Mouse (Mus musculus): ENCODE measurements around the gene Ppp1r26. TPM values are rescaled to one million over a fixed set of nuclear protein-coding genes. Genes with fewer than 3 reads are reported as not detected.
A peak's percentile ranks its signal among the peaks of the same experiment; 100 is the strongest.

Gene Ppp1r26
- total RNA-seq (2015; ENCODE audit: low replicate concordance) (not detected in 2 replicates), total RNA-seq (2017; ENCODE audit: low replicate concordance) (0.28 TPM in 1 of 2 replicates, not detected in the other)

DNA sequence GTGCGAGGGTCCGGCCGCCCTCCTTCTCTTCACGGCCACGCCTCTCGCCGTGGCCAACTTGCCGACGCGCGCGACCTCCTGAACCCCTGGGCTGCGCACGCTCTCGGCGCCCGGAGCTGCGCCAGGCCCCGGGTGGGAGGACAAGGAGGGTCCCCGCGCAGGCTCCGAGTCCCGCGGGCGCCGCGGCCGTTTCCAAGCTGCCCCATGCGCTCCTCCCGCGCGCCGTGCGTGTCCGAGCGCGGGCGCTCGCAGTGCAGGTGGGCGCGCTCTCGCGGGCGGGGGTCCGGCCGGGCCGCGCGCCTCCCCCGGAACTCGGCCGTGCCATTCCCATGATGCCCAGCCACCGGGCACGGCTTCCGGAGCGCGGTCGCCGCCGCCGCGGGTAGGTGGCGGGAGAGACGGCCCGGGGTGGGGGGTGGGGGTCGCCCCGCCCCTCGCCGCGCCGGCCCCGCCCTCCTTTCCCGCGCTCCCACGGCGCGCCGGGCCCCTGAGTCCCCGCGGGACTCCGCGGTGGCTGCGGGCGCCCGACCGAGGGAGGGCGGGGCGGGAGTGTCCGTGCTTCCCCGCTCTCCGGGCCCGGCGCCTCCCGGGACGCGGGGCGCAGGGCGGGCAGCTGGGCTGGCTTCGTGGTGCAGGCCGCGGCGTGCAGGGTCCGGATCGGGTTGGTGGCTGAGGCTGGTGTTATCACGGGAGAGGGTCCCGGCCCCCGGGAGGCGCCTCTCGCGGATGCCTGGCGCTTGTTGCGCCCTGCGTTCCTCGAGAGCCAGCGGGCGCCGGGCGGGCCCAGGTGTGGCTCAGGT is at the start of gene Ppp1r26:
Ppp1r26 (plus strand) TSS at position 286 of the 800 bp plus-strand sequence.
- no peak for ATAC-seq (replicated peaks; ENCODE audit: low FRiP score, poor library complexity, severe bottlenecking)

DNA sequence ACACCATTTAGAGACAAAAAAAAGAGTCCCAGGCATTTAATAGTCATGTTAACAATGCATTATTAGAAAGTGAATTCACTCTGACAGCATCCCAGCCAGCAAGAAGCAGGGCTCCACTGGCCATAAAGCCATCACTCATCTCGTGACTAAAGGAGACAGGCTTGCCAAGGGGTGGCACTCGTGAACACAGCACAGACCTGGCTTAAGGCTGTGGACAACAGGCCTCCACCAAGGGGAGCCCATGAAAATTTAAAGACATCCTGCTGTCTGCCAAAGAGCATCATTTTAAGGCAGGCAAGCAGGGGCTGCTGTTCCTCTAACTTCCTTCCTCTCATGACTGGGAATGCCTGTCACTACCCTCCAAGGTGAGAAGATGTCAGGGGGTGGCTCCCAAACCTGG is 49.7 kb upstream of the Ppp1r26 start:
- no peak for ATAC-seq (replicated peaks; ENCODE audit: low FRiP score, poor library complexity, severe bottlenecking)

DNA sequence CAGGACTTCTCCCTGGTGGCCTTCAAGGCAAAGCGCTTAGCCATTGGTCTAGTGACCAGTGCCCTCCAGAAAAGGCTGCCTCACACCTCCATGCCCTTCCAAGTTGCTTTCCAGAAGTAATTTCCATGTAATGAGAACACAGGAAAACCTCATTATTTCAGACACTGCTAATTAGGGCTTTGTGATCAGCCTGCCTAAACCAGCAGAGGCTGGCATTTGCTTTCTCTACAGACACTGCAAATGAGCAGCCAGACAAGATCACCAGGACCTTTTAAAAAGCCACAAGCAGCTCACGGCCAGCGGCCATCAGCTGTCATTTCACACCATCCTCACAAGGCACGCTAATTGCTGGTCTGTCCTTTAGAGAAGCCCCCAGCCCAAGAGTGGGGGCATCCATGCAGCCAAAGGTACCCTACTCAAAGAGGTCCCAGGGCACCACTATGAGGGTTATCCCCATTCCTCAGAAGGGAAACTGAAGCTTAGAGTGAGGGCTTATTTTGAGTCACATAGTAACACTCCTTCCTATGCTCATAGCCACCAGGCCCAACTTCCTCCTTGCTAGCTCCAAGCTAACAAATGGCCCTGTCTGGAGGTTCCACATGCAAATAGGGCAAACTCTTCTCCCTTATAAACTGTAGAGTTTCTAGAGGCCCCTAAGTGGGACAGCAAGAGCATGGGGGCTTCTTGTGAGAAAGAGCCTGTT is 49.0 kb upstream of the Ppp1r26 start:
- no peak for ATAC-seq (replicated peaks; ENCODE audit: low FRiP score, poor library complexity, severe bottlenecking)

DNA sequence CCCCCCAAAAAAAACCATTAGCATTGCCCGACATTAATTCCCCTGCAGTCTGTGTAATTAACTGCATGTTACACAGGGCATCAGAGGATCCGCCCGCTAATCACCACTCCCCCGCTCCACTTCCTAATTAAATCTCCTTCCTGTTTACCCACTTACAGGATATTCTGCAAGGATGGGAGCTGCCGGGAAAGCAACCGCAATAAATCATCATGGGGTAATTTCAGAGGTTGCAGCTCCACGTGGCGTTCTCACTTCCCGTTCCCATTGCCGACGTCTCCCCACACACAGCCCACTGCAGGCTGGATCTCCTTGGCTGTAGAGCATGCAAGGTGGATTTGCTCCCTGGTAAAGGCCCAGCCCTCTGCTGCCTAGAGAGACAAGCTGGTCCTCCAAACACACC is 45.0 kb upstream of the Ppp1r26 start:
- ATAC-seq (replicated peaks; ENCODE audit: low FRiP score, poor library complexity, severe bottlenecking): no peak

DNA sequence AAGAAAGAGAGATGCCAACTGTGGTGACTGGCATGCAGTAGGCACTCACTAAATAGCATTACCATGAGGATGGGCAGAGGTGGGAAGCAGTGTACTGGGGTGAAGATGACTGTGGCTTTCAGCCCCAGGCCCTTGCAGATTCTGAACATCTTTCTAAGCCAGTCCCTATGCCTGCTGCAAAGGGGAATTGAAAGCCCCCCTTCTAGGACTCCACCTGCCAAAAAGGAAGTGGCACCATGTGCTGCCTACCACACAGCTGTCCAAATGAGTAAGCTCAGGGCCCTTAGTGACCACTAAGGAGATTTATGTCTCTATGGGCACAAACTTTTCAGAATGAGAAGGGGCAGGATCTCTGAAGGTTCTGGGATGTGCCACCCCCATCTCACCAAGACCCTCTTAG is 44.5 kb upstream of the Ppp1r26 start:
- ATAC-seq (replicated peaks; ENCODE audit: low FRiP score, poor library complexity, severe bottlenecking): no peak

DNA sequence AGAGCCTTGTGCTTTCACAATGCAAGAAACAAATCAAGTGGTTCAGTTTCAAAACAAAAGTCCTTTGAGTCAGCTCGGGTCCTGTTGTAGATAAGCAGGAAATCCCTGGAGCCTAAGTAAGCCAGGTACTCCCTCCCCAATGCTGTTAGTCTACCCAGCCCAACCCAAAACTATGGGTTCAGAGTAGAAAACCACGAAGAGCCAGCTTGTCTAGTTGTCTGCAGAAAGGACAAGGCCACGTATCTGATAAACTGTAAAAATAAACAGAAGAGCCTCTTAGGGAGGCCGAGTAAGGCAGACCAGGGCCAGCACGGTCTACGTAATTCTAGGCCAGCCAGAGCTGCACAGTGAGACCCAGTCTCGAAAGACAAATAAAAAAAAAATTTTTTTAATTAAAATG is 38.8 kb upstream of the Ppp1r26 start:
- ATAC-seq (replicated peaks; ENCODE audit: low FRiP score, poor library complexity, severe bottlenecking): no peak

DNA sequence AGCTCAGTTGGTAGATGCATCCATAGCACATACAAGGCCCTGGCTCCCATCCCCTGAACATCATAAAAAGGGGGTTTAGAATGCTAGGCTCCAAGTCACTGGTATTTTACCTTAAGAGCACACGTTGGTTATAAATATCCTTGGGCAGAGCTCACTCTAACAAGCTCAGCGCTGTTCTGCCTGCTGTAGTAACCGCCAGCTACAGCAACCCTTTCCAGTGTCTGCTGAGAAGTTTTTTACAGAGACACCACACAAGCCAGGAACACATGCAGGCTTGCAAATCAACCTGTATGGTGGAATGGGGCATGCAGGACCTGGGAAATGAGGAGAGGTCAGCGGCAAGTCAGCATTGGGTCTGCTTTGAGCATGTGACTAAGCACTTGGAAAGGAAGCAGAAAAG is 37.5 kb upstream of the Ppp1r26 start:
- ATAC-seq (replicated peaks; ENCODE audit: low FRiP score, poor library complexity, severe bottlenecking): no peak

DNA sequence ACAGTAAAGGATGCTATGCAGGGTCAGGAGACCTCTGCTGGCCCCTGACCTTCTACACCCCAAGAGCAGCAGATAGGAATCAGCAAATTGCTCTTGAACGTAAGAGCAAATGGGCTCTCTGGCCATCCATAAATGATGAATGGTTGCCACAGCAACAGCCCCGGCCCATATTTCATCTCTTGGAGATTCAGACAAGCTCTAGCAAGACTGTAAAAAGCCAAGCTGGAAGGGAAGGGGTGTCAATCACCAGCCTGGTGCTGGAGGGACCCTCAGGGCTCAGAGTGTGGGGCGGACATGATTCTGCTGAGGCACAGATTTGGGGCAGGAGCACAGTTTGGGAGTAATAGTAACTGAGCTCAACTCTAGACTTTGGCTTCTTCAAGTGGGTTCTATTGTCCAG is 37.0 kb upstream of the Ppp1r26 start:
- ATAC-seq (replicated peaks; ENCODE audit: low FRiP score, poor library complexity, severe bottlenecking): no peak

DNA sequence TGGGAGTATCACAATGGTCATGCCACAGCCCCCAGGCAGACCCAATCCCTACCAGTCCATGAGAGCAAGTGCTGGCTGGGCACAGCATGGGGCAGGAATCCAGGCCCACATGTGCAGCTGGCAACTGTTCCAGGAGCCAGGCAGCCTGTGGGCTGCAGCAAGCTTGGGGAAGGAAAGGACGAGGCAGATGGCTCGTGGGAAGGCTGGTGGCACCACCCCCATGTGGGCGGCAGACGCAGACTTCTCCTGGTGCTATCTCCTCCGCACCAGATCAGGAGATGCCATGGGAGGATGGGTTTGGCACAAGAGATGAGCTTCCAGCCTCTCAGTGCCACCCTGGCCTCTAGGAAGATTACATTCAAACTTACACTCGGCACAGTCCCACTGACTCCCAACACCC is 33.7 kb upstream of the Ppp1r26 start:
- ATAC-seq (replicated peaks; ENCODE audit: low FRiP score, poor library complexity, severe bottlenecking): no peak

DNA sequence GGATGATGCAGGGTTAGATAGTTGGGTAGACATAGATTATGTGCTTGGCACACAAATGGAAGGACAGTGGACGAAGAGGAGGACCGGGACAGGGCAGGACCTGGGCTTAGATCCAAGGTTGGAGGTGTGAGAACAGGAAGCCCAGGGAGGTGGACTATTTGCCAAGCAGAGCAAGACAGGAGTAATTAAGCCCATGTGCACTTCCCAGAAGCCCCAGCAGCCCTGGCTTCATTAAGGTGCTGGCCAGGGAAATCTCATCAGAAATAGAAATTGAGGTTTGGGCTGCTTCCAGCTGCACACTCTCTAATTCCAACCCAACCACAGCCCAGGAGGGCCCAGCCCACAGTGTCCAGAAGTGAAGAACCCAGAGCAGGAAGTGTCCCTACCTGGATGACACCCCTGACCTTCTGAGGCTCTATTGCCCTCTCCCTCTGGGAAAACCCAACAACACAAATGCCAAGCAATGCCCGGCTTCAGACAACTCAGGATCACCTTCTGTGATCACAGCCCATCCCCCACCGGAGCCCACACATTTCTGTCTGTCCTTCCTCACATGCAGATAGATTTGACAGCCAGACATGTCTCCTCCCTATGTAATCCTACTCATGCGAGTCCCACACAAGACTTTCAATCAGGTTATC is 32.4 kb upstream of the Ppp1r26 start:
- no peak for ATAC-seq (replicated peaks; ENCODE audit: low FRiP score, poor library complexity, severe bottlenecking)

DNA sequence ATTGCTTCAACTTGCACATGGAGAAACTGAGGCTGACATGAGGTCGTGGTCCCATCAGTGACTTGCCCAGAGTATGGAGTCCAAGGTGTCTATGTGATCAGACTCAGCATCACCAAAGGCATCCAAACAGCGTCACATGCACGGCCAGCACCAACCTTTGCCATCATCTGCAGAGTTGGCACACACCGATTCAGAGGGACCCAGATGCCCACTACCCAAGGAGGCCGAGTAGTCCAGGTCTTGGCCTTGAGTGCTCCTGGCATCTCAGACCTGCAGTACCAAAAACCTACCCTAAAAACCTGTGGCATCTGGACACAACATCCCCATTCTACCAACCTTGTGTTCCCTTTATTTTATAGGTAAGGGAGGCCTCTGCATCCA is 31.9 kb upstream of the Ppp1r26 start:
- no peak for ATAC-seq (replicated peaks; ENCODE audit: low FRiP score, poor library complexity, severe bottlenecking)

DNA sequence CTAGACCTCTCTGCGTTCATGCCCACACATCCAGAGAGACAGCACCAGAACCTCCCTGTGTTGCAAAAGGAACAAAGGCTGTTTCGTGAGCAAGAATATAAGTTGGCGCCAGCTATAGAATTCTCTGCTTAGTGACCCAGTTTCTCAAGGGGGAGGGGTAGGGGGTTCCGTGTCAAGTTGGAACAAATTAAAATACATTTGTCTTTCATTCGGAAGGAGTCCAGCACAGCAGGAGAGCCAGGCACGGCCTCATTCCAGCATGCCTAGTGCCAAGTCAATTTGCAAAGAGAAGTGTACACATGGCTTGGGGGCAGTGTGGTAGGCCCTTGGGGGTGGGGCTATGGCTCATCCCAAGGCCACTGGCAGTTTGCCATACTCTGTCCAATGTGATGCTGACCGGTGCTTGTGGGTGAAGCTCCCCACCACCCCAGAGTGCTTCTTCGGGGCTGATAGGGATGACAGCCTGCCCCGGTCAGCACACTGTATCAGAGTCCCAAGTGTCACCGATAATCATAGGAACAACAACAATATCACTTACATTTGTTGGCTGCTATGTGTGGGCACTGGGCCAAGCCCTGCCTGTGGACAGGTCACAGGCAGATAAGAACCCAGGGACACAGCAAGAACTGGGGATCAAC is 31.1 kb upstream of the Ppp1r26 start:
- no peak for ATAC-seq (replicated peaks; ENCODE audit: low FRiP score, poor library complexity, severe bottlenecking)

DNA sequence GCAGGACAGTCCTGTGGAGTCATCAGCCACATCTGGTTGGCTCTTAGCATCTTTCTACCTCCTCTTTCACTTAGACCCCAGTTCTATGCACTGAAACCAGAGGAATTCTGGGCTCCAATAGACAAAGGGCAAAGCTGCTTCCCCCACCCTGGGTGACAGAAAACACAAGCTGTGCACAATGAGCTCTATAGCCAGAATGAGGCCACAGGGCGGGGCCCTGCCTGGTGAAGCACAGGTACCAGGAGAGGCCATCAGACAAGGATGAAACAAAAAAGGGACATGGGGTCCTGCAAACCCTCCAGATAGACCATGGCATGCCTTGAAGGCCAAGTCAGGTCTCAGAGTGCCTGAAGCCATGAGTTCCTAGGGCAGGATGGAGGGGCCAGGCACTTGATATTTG is 30.1 kb upstream of the Ppp1r26 start:
- ATAC-seq (replicated peaks; ENCODE audit: low FRiP score, poor library complexity, severe bottlenecking): no peak

DNA sequence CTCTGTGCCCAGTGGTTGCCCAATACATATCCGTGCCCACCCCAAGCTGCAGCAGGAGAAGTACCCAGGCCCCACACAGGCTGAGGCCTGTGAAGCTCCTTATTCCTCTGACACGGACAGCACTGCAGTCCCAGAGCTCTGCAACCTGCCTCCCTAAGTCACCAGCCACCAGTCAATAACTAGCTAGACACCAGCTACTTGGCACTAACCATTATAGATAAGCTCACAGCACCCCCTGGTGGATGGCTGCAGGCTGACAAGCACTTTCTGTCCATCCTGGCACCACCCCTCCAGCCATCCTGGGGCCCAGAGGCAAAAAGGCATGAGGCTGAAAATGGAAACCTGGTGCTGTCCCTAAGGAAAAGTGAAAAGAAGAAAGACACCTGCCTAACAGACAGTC is 28.6 kb upstream of the Ppp1r26 start:
- ATAC-seq (replicated peaks; ENCODE audit: low FRiP score, poor library complexity, severe bottlenecking): peak; percentile 67

DNA sequence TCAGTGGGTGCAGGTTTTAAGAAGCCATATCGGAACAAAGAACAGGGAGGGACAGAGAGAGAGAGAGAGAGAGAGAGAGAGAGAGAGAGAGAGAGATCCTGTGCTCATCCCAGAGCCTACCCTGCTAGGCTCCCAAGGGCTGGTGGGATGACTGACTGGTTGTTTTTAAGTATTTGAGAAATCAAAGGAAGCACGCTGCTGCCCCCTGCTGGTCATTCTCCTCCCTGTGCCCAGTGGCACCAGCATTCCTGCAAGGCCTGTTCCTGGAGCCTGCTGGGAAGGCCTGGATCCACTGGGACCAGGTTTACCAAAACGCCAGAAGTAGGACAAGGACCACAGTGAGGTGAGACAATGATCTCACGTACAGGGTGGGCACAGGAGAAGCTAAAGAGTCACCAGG is 26.7 kb upstream of the Ppp1r26 start:
- 0 out of 2 replicates have a peak, but pooled peaks have one; percentile 34 for ATAC-seq (replicated peaks; ENCODE audit: low FRiP score, poor library complexity, severe bottlenecking)

DNA sequence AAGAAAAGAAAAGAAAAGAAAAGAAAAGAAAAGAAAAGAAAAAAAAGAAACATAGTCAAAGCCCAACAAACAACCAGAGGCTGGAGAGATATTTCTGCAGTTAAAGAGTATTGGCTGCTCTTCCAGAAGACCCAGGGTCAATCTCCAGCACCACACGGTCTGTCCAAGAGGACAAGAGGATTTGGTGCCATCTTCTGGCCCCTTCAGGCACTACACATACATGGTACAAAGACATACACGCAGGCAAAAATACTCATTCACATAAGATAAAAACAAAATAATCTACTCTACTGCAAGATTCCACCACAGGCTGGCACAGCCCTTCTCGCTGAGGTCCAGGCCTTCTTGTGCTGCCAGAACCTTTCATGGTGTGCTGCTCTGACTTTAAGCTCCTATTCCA is 23.4 kb upstream of the Ppp1r26 start:
- ATAC-seq (replicated peaks; ENCODE audit: low FRiP score, poor library complexity, severe bottlenecking): 0 out of 2 replicates have a peak, but pooled peaks have one; percentile 48

DNA sequence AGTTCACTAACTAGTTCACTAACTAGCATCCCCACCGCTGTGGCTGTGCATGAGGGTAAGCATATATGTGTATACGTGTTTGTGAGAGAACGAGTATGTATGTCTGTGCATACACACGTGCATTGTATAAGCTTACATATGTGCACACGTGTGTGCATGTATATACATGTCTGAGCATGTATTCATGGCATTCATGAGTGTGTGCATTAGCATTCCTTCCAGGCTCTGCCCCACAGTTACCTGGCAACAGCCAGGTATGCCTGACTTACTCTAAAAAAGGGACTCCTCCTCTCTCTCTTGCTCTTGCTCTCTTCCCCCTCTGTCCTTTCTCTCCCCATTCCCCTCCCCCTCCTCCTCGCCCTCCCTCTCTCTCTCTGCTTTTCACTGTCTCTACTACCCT is 19.4 kb upstream of the Ppp1r26 start:
- no peak for ATAC-seq (replicated peaks; ENCODE audit: low FRiP score, poor library complexity, severe bottlenecking)

DNA sequence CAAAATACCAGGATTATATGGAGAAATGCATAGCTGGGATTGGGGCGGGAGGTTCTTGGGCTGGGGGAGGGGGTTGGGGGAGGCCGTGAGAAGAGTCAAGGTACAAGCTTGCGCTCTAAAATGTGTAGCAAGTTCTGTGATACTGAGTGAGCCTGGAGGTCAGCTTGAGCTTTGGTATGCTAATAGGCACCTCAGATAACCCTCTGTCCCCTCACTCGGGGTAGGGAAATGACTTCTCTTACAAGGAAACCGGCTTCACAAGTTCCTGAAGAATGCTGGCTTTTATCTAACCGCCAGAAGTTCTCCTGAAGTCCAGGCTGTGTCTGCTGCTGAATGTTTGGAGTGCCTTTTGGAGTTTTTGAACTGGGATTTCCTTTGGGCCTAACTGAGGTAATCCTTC is 15.8 kb upstream of the Ppp1r26 start:
- no peak for ATAC-seq (replicated peaks; ENCODE audit: low FRiP score, poor library complexity, severe bottlenecking)

DNA sequence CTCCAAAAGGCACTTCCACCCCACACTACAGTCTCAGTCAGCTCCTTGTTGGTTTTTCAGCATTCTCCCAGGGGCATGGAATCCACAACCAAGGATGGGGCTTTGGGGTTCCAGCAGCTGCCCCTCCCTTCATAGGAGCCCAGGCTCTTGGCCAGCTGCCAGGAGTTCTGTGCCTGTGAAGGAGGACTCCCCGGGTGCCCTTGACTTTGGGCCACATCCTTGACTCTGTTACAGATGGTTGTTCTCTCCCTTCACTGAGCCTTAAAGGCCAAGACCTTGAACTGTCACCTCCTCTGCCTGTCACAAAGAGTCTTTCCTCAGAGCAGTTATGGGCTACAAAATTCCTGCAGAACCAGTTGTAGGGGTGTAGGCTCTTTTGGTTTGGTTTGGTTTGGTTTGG is 13.8 kb upstream of the Ppp1r26 start:
- no peak for ATAC-seq (replicated peaks; ENCODE audit: low FRiP score, poor library complexity, severe bottlenecking)

DNA sequence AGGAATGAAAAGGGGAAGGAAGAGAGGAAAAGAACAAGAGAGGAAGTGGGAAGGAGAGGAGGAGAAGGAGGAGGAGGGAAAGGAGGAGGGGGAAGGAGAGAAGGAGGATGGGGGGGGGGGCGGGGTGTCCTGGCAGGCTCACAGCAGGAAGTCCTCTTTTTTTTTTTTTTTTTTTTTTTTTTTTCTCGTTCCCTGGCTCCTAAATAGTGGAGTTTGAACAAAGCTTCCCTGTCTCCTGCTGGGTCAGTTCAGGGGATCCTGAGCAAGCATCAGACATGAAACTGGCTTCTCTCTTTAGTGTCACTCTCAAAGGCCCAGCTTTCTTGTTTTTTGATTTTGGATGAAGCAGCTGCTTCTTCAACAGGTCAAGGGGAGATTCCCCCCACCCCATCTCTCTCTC is 13.1 kb upstream of the Ppp1r26 start:
- ATAC-seq (replicated peaks; ENCODE audit: low FRiP score, poor library complexity, severe bottlenecking): no peak

Measured in erythroblast, adult 5-6 weeks (primary cell).